Mouse (Mus musculus) retina, postnatal 1 day (tissue): ENCODE measurements around the gene Cttnbp2nl.

Source experiments
- DNase-seq: peaks from one replicate; pipeline ENCODE4 v3.0.0-alpha.2; 2012

Gene Cttnbp2nl

DNA sequence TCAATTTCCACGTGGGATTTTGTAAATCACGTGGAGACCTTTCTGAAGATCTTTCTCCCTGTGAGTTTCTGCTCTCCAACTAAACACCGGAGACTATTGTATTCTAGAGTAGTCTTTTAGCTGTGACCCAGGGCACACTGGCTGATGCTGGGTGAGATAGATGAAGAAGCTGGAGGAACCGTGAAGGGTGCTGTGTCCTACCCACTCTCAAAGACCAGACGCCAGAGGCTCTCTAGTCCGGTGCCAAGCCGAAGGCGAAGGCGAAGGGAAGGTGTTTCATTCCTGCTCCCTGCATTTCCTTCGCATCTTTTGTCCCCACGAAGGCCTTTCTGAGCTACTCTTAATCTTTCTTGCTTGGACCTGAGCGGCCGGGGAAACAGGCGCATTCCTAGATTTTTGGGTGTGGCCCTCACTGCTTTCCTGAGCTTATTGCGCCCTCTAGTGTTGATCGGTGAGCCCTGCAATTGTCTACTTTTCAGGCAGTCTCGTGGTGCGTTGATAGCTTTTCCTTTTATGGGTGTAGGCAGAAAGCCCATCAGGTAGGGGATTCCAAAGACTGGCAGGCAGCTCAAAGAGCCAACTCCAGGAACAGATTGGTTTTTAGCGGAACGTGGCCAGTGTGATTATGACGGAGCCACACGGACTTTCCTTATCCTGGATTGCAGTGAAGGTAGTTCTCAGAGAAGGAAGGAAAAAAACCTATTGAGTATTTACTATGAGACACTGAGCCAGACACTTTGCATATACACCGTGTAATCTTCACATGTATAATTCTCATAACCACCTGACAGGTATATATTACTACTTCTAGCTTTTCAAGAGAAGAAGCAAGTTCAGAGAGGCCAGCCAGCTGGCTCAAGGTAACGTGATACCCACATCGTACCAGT, 5.9 kb upstream of the Cttnbp2nl start:
- peak; percentile 88 for DNase-seq

DNA sequence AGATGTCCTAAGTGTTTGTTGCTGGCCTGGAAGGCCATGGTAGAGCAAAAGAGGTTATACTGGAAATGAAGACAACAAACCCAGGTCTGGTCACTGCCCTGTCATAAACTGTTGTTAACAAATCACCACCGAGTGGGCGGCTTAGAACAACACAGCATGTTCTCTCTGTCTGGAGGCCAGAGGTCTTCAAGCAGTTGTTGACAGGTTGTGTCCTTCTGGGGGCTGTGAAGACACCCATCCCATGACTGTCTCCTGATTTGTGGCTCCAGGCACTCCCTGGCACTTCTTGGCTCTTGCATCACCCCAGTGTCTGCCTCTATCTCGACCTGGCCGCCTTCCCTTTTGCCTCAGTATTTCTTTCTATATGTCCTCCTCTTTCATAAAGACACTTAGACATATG, 2.7 kb upstream of the Cttnbp2nl start:
- DNase-seq, result no peak

DNA sequence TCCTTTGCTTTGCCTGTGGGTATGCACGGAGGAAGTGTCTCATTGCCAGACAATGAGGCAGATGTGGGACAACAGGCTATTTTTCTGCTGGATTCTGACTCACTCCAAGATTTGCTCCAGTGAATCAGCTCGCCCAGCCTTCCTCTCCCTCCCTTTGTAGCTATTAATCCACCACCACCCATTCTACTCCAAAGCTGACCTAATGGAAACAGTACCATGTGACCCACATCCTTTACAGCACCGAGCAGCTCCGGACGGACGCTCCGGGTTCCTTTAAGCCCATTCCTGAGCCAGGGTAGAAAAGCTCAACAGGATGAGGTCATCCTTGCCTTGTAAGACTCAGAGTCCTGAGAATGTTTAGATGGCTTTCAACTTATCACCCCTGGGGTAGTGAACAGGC, 2.0 kb upstream of the Cttnbp2nl start:
- DNase-seq, result no peak

DNA sequence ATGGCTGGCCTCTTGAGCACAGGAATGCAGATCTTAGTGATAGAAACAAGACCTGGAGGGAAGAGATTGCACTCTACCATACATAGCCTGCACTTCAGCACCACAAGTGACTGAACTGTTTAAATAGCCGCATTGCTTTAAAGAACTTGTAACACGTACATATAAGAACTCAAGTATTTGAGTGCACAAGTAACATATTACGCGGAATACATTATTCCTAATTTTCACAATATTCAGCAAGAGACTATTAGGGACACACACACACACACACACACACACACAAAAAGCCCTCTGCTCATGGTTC, 704 bp upstream of the Cttnbp2nl start:
- DNase-seq, result no peak

DNA sequence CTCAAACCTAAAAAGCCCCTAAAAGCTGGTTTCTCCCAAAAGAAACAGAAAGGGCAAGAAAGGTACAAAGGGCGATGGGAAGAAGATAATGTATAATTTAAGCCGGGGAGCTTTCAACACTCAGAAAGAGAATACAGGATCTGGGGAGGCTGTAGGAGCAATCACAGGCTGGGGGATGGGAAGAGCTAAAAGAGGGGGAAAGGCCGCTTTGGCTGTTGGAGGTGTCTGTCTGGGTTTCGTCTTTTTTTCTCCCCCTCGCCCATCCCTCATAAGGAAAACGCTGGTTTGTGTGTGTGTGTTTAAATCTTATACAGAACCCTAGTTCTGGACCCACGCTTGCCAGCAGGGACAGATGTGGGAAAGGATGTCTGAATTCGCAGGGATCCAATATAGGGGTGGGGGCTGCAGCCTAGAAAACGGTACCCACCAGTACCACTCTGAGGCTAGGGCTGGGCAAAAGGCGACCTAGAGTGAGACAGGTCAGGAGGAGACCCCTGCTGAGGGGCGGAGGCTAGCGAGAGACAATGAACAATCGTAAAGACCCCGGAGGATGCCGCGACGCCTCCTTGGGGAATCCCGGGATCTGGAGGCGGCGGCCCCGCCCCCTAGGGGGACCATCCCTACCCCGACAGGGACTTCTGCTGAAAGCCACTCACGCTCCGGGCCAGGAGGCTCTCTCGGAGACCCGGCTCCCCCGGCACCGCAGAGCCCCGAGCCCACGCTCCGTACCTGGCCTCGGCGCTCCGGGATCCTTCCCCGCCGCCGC, 592 bp downstream of the Cttnbp2nl start:
- no peak for DNase-seq

DNA sequence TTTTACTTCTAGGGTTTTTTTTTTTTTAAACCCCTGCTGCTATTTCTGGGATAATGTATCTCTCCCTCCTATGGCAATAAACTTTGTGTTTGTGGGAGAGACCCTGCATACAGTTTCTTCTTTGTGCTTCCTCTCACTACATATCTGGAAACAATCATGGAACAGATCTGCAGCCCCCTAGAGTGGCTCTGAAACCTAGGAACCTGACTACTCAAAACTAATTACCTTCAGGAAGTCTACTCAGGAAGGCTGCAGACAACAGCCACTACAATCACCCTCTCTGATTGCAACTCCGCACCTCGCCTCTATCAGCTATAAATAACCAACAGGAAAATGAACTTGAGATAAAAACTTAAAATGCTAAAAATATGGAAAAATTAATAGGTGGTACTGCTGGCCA, 1.8 kb downstream of the Cttnbp2nl start:
- no peak for DNase-seq

DNA sequence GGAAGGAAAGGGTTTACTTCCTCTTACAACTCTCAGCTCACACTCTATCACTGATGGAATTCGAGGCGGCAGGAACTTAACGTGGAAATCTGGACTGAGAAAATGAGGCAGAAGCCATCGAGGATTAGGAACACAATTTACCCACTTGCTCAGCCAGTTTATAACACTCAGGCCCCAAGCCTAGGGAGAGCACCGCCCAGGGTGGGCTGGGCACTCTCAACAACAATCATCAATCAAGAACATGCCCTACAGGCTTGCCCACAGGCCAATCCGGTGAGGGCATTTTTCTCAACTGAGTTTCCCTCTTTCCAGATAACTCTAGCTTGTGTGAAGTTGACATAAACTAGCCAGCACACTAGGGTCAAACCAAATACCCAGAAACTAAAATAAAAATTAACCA, 3.1 kb downstream of the Cttnbp2nl start:
- DNase-seq, result no peak

DNA sequence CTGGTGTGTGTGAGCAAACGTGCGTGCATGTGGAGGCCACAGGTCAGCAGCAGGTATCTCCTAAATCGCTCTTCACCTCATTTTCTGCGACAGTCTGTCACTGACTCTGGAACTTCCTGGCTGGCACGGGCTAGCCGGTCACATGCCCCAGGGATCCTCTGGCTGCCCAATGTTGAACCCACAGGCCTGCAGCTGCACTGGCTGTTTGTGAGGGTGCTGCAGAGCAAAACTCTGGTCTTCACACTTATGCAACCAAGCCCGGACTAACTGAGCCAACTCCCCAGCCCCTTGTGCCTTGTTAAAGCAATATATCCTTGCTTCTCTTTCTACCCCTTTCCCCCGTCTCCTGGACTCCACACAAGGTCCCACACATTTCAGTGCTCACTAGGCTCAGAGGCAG, 5.3 kb downstream of the Cttnbp2nl start:
- no peak for DNase-seq

DNA sequence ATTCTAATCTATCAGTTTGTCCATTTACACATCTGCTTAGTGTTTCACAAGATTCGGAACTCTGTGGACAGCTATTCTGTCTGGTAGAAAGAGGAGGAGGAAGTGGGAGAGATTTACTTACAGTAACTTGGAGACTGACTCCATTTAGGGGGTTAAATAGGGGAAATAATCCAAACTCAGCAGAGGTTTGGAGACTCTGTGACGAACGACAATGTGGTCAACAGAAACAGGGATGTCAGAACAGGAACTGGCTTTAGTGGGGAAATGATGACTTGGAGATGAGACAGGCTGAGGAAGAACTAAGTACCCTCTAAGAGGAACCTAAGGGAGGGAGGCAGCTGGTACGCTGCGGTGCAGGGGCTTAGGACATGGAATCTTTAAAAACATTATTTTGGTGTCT, 6.1 kb downstream of the Cttnbp2nl start:
- DNase-seq, result no peak

DNA sequence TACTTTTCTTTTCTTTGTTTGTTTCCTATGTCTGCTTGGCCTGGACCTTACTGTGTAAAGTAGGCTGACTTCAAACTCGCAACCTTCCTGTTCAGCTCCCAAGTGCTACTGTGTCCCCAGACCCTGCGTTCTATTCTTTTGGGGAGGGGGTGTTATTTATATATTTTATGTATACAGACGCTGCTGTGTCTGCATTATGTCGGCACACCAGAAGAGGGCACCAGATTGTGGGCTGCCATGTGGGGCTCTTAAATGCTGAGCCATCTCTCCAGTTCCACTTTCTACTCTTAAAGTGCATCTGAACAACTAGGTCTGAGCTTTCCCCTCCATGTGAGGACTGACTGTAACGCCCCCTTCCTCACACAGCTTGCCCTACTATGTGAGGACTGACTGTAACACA, 9.2 kb downstream of the Cttnbp2nl start:
- no peak for DNase-seq

DNA sequence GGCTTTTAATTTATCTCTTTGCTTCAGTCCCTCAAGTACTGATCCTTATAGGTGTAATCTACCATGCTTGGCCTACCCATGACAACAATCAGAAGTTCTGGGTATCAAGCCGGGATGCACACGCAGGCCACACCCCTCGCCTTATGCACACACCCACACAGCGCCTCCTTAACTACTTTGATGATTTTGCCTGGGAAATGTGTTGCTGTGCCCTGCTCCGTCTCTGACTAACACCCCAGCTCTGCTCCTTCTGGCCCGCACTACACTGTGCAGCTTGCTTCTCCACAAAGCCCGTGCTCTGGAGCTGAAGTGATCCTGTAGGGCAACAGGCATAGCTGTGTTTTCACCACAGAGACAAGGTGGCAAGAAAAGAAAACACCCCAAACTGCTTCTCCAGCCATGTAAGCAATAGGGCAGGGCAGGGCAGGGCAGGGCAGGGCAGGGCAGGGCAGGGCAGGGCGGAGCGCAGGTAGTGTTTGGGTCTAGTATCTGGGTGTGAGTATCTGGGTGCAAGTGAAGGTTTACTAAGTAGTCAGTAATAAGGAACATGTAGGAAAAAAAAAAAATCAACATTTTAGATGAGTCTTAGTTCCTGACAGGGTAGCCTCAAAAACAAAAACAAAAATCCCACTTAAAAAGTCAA, 11.8 kb downstream of the Cttnbp2nl start:
- DNase-seq, result no peak

DNA sequence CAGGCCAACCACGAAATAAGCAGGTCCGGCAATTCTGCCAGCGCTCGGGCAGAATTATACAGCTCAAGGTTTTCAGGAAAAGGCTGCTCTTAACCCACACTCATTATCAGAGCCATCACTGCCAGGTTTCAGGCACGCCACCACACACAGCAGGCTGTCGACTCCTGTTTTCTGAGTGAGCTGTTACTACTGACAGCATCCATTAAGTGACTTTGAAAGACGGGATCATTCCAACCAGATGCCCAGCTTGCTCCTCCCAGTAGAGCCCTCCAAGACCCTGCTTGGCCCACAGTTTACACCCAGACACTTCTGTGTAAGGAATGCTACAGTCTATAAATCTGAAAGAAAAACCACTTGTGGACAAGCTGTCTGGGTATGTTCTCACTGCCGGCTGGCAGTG, 12.9 kb downstream of the Cttnbp2nl start:
- DNase-seq, result peak; percentile 41

DNA sequence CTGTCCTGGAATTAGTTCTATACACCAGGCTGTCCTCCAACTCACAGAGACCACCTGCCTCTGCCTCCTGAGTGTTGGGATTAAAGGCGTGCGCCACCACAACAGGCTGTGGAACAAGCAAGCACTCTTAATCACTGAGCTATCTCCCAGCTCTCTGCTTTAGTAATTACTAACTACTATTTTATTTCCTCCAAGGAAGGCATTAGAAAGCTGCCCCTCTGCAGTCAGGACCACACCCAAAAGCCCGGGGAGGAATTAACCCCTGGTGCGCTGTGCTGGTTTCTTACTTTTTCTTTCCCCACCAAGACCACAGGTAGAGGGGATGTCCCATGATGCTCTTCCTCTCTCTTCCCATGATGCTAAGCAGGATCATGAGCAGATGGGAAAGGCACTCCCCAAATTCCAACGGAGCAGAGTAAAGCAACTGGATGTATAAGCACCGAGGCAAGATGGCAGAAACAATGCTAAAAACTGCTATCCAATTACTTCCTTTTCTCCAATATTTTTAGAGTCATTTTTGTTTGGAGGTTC, 15.6 kb downstream of the Cttnbp2nl start:
- DNase-seq, result no peak

DNA sequence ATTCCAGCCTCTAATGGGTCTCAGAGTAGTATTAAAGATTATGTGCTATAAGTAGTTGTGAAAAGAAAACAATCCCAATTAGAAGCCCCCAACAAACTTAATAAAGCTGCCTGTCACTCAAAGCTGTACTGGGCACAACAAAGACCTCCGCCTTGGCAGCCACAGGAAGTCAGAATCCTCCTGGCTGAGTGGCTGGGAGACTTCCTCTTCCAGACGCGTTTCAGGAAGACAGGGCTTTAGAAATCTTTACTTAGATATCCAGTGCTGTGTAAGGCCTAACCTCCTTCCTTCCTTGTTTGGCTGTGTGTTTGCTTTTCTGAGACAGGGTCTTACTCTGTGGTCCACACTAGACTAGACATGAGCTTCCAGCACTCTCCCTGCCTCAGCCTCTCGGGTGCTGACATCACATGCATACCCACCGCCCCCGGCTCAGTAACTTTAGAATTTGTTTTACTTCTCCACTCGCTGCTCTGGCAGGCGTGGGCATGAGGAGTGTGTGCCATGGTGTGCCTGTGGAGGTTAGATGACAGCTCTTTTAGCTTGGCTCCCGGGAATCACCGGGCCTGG, 16.6 kb downstream of the Cttnbp2nl start:
- DNase-seq, result no peak

DNA sequence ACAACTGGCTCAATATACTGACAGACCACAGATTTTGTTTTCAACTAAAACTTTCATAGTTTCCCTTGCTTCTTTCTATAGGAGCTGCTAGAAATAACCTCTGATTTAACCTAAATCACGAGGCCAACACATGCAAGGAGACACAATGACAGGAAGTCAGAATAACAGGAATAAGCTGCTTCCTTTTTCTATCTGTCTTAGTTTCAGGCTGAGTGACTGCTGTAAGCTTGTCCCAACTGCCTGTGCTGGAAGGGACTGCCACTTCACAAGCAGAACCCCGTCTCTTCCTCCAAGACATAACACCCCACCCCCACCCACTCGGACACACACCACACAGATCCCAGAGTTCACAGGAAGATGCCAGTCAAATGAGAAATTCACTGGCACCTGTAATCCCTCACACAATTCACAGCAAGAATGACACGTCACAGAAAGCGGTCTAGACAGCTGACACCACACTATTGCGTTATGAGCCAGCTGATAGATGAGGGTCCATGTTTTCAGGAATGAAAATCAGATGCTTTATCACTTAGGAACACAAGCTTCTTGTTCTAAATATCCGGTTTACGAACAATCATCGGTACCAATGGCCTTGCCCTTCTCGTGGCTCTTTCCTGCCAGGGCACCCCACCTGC, 29.5 kb downstream of the Cttnbp2nl start:
- DNase-seq, result no peak

DNA sequence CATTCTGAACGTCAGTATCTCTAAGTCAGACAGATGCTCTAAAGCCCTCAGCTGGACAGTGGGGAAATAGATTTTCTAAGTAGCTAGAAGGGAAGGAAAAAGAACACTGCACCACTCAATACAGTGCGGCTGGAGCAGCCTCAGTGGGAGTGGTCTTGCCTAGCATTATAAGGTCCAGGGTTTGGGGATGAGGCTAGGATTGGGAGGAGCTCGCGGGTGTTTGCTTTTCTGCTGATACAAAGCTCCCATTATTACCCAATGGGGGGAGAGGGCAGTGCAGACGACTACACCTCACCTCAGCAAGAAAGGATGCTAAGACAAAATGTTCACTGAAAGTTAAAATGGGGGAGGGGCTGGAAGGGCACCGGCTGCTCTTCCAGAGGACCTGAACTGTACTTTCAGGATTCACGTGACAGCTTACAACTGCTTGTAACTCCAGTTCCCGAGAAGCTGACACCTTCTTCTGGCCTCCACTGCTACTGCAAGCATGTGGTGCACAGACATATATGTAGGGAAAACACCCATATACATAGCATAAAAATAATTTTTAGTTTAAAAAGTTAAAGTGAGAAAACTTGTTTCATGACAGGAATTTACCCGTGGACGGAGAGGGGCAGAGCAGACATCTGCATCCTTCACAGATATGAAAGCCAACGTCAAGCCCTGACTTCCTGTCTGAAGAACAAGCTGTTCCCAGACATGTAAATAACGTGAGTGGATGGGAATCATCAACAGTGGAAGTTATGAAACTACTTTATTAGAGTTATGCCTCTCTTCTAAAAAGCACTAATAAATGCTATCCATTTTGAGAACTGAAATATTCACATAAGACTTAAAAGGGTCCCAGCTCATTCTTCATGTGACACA, 32.9 kb downstream of the Cttnbp2nl start:
- no peak for DNase-seq

DNA sequence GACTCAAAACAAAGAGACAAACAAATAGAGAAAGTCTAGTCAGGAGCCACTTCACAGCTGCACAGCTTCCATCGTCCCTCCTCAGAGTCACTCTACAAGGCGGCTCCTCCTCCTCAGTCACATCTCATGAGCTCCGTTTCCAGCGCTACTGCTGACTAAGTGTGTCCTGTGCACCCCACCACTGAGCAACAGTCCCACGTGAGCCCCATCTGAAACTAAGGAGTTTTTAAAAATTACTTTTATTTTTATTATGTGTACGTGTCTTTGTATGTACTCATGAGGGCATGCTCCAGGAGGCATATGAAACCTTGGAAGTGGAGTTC, 34.2 kb downstream of the Cttnbp2nl start:
- no peak for DNase-seq

DNA sequence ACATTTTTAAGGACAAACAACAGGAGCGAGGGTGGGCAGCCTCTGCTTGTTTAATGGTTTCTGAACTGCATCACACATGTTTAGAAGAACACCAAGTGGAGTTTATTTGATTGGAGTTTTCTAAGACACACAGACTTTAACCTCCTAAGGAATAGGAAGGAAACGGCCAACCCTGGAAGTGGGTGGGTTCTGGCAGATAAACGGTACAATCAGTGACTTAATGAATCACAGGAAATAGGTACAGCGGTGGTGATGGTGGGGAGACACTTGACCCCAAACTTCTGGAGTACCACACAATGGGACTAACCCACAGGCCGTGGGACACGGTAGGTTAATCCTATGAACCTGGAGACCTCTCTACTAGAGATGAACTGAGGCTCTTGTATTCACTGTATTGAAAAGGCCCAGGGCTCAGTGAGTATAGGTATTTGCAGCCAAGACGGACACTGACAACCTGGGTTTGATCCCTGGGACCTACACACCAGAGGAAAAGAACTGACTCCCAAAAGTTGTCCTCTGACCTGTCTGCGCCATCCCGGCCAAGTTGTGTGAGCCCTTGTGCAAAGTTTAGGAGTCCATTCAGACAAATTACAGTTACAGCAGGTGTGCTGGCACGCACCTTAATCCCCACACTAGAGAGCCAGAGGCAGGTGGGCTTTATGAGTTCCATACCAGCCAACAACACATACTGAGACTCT, 34.7 kb downstream of the Cttnbp2nl start:
- no peak for DNase-seq

DNA sequence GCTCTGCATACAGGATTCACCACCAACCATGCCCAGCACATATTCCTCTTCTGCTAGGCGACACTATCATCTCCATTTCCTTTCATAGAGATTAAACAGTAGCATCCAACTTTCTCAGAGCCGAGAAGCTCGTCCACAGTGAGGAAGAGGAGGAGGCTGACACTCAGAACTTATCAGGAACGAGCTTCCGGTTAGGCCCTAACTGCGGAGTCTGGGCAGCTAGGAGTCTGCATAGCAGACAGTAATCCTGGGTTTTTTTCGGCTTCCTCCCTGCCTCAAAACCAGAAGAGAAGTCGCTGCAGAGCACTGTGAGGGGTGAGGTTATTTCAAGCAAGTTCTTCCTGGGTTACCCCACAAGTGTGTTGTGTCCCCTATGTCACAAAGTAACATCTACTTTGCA, 35.6 kb downstream of the Cttnbp2nl start:
- no peak for DNase-seq

DNA sequence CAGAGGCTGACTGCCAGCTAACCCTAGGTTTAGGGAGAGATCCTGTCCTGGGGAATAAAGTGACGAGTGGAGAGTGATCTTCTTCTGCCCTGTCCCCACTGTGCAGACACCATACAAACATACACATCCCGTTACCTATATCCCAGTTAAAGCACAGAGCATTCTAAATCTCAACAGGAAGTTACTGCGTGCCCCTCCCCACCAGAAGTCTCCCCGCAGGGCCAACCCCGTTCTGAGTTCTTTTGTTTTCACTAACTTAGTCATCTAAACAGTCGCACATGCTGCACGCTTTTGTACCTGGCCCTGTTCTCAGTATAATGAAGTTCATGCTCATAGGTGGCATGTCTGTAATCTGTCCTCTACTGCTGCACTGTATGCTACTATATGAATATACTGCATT, 36.7 kb downstream of the Cttnbp2nl start:
- DNase-seq, result no peak

DNA sequence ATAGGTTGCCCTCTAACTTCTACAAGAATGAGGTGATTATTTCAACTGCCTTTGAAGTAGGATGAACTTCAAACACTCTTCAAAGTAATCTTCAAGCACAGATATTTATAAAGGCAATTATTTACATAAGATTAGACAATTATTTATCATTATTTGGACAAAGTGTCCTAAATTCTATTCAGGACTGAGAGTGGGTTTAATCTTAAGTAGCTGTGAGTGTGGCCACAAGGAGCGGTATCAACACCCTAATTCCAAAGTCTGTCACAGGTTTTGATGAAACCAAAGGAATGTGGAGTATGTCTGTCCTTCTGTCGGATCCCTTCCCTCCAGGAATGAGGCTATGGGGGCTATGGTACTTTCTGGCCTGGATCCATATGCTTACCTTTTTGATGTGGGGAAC, 38.0 kb downstream of the Cttnbp2nl start:
- no peak for DNase-seq
